Mouse (Mus musculus): ENCODE measurements at regions not wholly inside any gene's neighbourhood (a gene's known extent, or its start where the extent isn't known, plus 50 kb on each side); places are given as distances from the start of the nearest gene placed in this dataset.

GRCm38 (mm10) chr15:61540753-61541421 is 618.1 kb upstream of the A1bg start:
- no peak for TF ChIP-seq CTCF (IDR thresholded peaks at IDR 0.05; ENCODE audit: control insufficient read depth, insufficient read depth, low read length)
- TF ChIP-seq POLR2A (IDR thresholded peaks at IDR 0.05; ENCODE audit: borderline replicate concordance, control insufficient read depth, low read depth, low read length) = no peak
